Mouse (Mus musculus) liver, postnatal 0 days (tissue): ENCODE results near the gene Ccr8.
"Not testable (repeated sequence)": the region's sequence is repeated elsewhere in the genome, so short reads cannot be mapped to it uniquely, and the experiment has no call there.

ENCODE experiments used
- CTCF ChIP-seq: sonication (generic); IDR thresholded peaks from 2 replicates; pipeline ENCODE4 v1.5.1; 2016; ENCODE audit warnings: antibody characterized with exemption, low read depth
- EP300 ChIP-seq: IDR thresholded peaks from 2 replicates; pipeline ENCODE4 v1.6.1; 2016; ENCODE audit warnings: antibody characterized with exemption, low read depth, mild to moderate bottlenecking

DNA sequence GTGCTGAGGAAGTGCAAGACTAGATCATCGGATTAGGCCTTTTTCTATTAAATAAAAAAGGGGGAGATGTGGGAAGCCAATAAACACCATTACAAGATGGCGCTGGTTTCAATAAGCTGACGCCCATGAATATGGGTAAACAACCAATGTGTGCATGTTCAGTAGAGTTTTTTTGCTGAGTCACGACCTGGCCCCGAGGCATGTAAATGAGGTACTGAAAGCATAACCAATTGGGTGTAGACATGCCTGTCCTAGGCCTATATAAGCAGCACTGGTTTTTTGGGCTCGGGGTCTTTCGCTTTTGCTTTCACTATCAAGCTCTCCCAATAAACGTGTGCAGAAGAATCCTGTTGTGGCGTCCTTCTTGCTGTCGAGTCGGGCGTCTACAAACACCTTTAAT, 17.0 kb downstream of the Ccr8 start:
- not testable (repeated sequence) for TF ChIP-seq CTCF, EP300
